Mouse (Mus musculus): ENCODE measurements around the gene Lcmt1.

GRCm38 (mm10) chr7:123453066-123453465 lies 83.5 kb downstream of the Lcmt1 start:
- TF ChIP-seq TAL1 (IDR thresholded peaks at IDR 0.05; ENCODE audit: low read length): no peak
- no peak for TF ChIP-seq GATA1 (IDR thresholded peaks at IDR 0.05; ENCODE audit: low read length)

Data from erythroblast, embryonic 14.5 days (primary cell).